Mouse (Mus musculus) olfactory bulb, adult 2 months (tissue): ENCODE measurements at regions not wholly inside any gene's neighbourhood (a gene's known extent, or its start where the extent isn't known, plus 50 kb on each side); places are given as distances from the start of the nearest gene placed in this dataset.

Source experiments
- H3K27ac ChIP-seq: fragments of 200-500 bp; 2 replicates; pipeline ENCODE4 v1.5.1; 2012; ENCODE audit warnings: low read depth, low read length; ENCODE audit not compliant: insufficient read depth
- H3K4me1 ChIP-seq: fragments of 200-500 bp; 2 replicates; pipeline ENCODE4 v1.6.1; 2012; ENCODE audit warnings: low read length; ENCODE audit not compliant: control insufficient read depth, insufficient read depth
- H3K4me3 ChIP-seq: fragments of 200-500 bp; 2 replicates; pipeline ENCODE4 v1.5.1; 2012; ENCODE audit warnings: mild to moderate bottlenecking, low read depth, low read length, moderate library complexity; ENCODE audit not compliant: insufficient read depth
- CTCF ChIP-seq: fragments of 200-500 bp; IDR thresholded peaks from 2 replicates; pipeline ENCODE4 v1.5.1; 2012; ENCODE audit warnings: low read depth, mild to moderate bottlenecking, low read length, moderate library complexity; ENCODE audit not compliant: insufficient read depth
- POLR2A ChIP-seq: fragments of 200-500 bp; IDR thresholded peaks from 2 replicates; pipeline ENCODE4 v1.6.1; 2012; ENCODE audit warnings: mild to moderate bottlenecking, low read depth, low read length, moderate library complexity; ENCODE audit not compliant: insufficient read depth
- WGBS: fragments of 180-500 bp; shearing (Covaris S2); methylation state at CpG from one replicate; pipeline ENCODE4 v1.1.7; 2018; 5-methylcytosine and 5-hydroxymethylcytosine counted together

GRCm38 (mm10) chr13:71006117-71006516 lies 164.5 kb upstream of the Adamts16 start:
- WGBS: 7% methylated on average over 1 of the region's 1 CpGs
- Histone ChIP-seq H3K4me3 (no peak overlapping the region), H3K27ac (no peak overlapping the region), H3K4me1 (no peaks in the 10 kb centered on the region)
- TF ChIP-seq POLR2A: no peak
- no peak for TF ChIP-seq CTCF

DNA sequence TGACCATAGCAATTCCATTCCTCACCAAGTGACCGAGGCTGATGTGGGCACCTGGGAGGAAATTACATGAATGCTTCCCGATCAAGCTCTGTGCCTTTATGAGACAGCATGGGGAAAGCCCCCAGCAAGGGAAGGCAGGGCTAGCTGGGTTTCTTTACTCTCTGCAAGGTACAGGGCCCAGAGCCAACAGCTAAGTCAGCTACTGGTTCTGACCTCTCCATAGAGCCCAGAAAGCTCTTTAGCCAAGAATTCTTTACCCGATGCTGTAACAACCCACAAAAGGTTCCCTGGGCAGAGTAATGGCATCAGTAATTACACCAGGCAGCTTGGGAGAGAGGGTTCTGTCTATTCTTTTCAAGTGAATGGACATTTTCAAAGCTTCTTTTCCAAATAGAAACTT lies 161.9 kb upstream of the Adamts16 start:
- no peaks in the 10 kb centered on the region for H3K4me1 ChIP-seq
- H3K4me3 ChIP-seq: no peak overlapping the region
- 50% methylated on average over 3 of the region's 3 CpGs for WGBS
- no peak overlapping the region for H3K27ac ChIP-seq
- TF ChIP-seq POLR2A: no peak
- no peak for TF ChIP-seq CTCF

DNA sequence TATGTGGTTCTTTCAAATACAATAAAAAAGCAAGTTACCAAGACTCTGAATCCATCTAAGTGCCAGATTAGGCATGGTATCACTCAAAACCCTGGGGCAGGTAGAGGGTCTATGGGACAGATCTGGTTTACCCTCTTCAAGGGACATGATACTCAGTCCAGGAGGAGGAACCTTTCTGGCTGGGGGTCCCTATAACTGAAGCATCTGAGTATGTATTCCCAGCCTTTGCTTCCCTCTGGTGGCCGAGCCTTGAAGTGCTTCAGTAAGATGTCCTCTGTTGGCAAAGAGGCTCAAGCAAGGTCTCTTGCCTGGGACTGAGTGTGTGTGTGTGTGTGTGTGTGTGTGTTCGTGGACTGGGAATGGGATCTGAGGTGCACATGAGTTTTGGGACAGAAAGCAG lies 159.7 kb upstream of the Adamts16 start:
- H3K4me1 ChIP-seq: no peaks in the 10 kb centered on the region
- WGBS: 10% methylated on average over 2 of the region's 2 CpGs
- peak; percentile 53; the same call in 1 of the 2 replicates for TF ChIP-seq CTCF
- TF ChIP-seq POLR2A: no peak
- H3K27ac ChIP-seq: no peak overlapping the region
- no peak overlapping the region for H3K4me3 ChIP-seq

DNA sequence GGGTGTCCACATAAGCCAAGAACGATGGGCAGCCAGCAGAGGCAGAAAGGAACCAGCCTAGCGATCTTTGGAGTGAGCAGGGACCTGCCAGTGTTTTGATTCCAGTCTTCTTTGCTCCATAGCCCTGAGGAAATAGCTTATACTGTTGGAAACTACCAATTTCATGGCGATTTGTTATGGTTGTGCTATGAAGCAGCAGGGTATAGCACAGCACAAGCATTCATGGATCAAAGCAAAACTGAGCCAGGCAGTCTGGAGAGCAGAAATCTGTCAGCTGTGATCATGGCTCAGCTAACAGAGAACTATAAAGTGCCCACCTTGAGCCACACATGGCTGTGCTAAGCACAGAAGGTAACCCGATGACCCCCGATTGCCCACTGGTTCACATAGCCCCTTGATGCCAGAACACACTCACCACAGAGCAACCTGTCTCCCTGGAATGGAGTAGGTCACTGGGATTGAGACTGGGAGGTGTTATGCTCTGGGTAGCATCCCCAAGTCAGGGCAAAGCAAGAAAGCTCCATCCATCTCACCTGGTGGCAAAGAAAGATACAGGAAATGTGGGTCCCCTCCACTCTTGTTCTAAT lies 158.9 kb upstream of the Adamts16 start:
- TF ChIP-seq CTCF: no peak
- no peak for TF ChIP-seq POLR2A
- no peaks in the 10 kb centered on the region for H3K4me1 ChIP-seq
- 84% methylated on average over 5 of the region's 5 CpGs for WGBS
- no peak overlapping the region for H3K27ac ChIP-seq
- no peak overlapping the region for H3K4me3 ChIP-seq

DNA sequence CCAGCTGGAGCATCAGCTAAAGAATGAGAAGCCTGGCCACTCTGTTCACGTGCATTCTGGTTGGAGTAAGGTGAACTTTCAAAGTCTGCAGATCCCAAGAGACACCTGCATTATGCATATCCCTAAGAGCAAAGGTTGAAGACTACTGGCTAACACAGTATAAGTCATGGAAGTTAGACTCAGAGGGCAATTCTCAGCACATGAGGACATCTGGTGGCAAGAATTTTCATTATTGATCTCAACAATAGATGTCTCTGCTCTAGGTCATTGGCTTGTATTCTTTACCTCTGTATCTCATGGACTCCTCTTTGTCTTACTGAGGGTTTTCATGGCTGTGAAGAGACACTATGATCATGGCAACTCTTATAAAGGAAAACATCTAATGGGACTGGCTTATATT lies 151.9 kb upstream of the Adamts16 start:
- WGBS: 80% methylated on average over 1 of the region's 1 CpGs
- no peak overlapping the region for H3K27ac ChIP-seq
- H3K4me1 ChIP-seq: no peaks in the 10 kb centered on the region
- H3K4me3 ChIP-seq: no peak overlapping the region
- TF ChIP-seq POLR2A (no peak), CTCF (no peak)

- Histone ChIP-seq H3K4me1 (no peaks in the 10 kb centered on the region), H3K4me3 (no peak overlapping the region), H3K27ac (no peak overlapping the region)
- WGBS: 92% methylated on average over 10 of the region's 10 CpGs
- TF ChIP-seq CTCF (no peak), POLR2A (no peak)
Observed at GRCm38 (mm10) chr13:70989999-70990645, 148.5 kb upstream of the Adamts16 start.

- WGBS: 91% methylated on average over 1 of the region's 1 CpGs
- Histone ChIP-seq H3K4me3 (no peak overlapping the region), H3K4me1 (no peaks in the 10 kb centered on the region), H3K27ac (no peak overlapping the region)
- TF ChIP-seq POLR2A: no peak
- TF ChIP-seq CTCF: no peak
Observed at GRCm38 (mm10) chr13:70979344-70979743, 137.7 kb upstream of the Adamts16 start.

- 63% methylated on average over 5 of the region's 5 CpGs for WGBS
- H3K27ac ChIP-seq: no peak overlapping the region
- H3K4me3 ChIP-seq: no peak overlapping the region
- TF ChIP-seq CTCF (no peak), POLR2A (no peak)
- no peaks in the 10 kb centered on the region for H3K4me1 ChIP-seq
Observed at GRCm38 (mm10) chr13:70978547-70979307, 137.1 kb upstream of the Adamts16 start.

DNA sequence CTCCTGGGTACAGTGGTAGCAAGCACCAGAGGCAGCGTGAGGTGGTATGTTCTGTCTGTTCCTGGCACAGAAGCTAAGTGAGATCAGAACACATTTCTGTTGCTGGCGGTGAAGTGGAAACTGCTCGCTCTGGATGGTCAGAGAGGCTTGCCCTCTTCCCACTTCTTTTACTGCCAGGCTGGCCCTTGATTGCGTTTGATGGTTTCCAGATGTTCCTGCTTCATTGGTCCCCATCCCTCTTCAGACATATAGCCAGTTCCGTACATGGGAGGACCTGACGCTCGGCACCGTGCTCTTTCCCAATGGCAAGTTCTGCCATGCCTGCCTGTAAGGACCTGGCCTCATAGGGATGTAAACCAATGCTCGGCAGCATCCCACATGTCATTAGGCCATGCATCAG lies 128.0 kb upstream of the Adamts16 start:
- TF ChIP-seq CTCF (no peak), POLR2A (no peak)
- no peak overlapping the region for H3K4me3 ChIP-seq
- no peak overlapping the region for H3K27ac ChIP-seq
- WGBS: 91% methylated on average over 9 of the region's 9 CpGs
- H3K4me1 ChIP-seq: no peaks in the 10 kb centered on the region
